Mouse (Mus musculus): ENCODE measurements around the gene Rab29. TPM values are rescaled to one million over a fixed set of nuclear protein-coding genes. Genes with fewer than 3 reads are reported as not detected.

The Rab29 gene
- total RNA-seq, 2 experiments from 2014 or later: 5.1 to 7.4 TPM

DNA sequence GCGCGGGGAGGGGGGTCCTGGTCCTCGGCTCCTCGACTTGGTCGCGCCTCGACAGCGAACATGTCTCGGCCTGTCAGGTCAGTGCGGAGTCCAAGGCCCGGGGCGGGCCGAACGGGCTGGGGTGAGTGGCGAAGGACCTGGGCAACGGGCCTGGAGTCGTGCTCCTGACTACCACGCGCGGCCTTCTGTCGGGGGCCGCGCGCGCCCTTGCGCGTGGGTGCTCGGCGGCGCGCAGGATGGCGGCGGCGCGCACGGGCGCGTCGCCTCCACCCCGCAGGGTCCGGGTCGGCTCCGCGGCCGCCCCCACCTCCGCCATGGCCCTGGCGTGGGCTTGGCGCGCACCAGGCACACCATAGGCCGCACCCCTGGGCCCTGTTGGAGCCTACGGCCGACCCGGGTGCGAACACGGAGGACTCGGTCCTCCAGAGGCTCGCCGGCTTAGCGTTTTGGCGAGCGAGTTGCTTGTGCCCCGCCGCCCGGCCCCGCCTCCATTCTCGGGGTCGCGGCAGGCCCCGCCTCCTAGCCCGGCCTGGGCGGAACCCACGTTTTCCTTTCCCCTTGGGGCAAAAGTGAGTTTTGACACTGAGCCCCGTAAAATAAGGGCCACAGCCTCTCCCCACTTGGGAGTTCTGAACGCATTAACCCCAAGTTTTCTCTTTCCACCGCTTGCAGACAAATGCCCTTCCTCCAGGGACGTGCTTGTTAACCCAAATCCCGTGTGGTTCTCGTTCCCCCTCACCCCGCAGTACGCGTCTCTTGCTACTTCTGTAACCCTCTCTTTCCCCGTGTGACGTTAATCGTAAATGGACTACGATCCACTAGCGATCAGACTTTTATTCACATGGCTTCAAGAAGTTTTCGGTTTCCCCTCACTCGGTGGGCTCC lies 43.9 kb downstream of the Rab29 start:
- no peak for TF ChIP-seq CTCF (IDR thresholded peaks at IDR 0.05)
- intact Hi-C loops (cut with DNase I): loop anchor here (2.0 kb wide), 1 partner anchor 44 kb away; the partner anchor contains the start of gene Rab29
- DNase-seq: peak; percentile 89
- Histone ChIP-seq H3K4me3 (peak overlapping the region; percentile 99), H3K27ac (peak overlapping the region; percentile 98)

DNA sequence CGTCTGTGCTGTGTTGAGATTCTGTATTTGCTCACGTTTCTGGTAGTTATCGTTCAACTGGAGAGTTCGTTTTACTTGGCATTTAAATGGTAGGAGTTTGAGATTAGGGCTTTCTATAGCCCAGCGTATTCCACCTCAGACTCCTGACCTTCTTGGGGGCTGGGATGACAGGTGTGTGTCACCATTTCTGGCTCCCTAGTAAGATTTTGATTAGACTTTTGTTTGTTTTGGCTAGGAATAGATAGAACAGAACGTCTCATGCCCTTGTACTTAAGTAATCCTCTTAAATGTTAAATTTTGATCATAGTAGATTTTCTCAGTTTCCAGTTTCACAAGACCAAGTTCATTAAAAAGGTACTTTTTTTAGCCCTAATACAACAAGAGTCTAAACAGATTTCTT lies 50.6 kb downstream of the Rab29 start:
- no peak for DNase-seq
- intact Hi-C loops (cut with DNase I): no loop called here

DNA sequence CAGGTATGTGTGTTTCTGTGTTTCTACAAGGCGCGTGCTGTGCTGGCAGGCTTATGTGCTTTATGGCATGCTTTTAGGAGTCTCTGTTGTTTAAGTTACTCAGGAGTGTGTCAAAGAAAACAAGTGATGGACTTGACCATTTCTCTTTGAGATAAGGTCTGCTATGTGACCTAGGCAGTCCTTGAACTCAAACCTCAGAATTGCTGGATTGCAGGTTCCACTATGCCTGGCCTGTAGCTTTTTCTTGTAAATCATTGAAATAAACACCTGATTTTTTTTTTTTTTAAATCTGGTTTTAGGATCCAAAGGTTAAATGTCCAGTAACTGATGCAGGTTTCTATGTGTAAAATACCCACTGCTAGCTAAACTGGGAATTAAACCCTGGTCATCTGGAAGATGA lies 52.0 kb downstream of the Rab29 start:
- H3K27ac ChIP-seq: no peak overlapping the region
- no peak for DNase-seq
- TF ChIP-seq CTCF (IDR thresholded peaks at IDR 0.05): no peak
- intact Hi-C loops (cut with DNase I): no loop called here
- H3K4me3 ChIP-seq: no peak overlapping the region

More for the DNA sequence above, 50.6 kb downstream of the Rab29 start:
- Histone ChIP-seq H3K4me3 (no peak overlapping the region), H3K27ac (no peak overlapping the region)
- no peak for TF ChIP-seq CTCF (IDR thresholded peaks at IDR 0.05)

DNA sequence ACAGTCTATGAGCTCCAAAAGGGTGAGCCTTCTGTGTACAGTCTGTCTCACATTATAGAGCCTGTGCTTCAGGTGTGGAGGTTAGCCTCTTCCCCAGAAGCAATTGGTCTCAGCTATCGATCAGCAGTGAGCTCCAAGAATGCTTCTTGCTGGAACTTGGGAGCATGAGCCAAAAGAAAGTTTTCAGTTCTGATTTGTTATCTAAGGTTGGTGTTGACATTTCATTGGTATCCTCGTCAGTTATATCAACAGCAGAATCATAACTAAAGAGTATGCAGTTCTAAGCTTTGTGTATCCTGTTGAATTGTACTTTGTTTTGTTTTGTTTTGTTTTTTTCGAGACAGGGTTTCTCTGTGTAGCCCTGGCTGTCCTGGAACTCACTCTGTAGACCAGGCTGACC lies 55.1 kb downstream of the Rab29 start:
- TF ChIP-seq CTCF (IDR thresholded peaks at IDR 0.05): no peak
- H3K4me3 ChIP-seq: no peak overlapping the region

More for the DNA sequence above, 55.1 kb downstream of the Rab29 start:
- no peak for DNase-seq
- intact Hi-C loops (cut with DNase I): no loop called here
- no peak overlapping the region for H3K27ac ChIP-seq

Other genes with a start within 250 kb of the Rab29 start
- gene Ctse, start 228.9 kb upstream of the Rab29 start, total RNA-seq (2021): under 1 TPM in 1 of 2 experiments, not detected in 1; 0.11 TPM
- gene Rab7b, start 178.5 kb upstream of the Rab29 start, total RNA-seq (2021): 1 to 10 TPM; 2.3 to 2.8 TPM
- not detected for gene Slc26a9, start 123.2 kb upstream of the Rab29 start, total RNA-seq (2021)
- gene Pm20d1, start 69.8 kb upstream of the Rab29 start, total RNA-seq (2021): 1 to 10 TPM in 1 of 2 experiments, under 1 TPM in 1; 0.26 to 1.3 TPM
- gene Slc41a1, start 39.7 kb upstream of the Rab29 start, total RNA-seq (2021): 10 to 100 TPM; 34.8 to 56.7 TPM
- gene Nucks1, start 43.3 kb downstream of the Rab29 start, total RNA-seq (2021): 10 to 100 TPM; 61.7 to 71.4 TPM
- 1 to 10 TPM in 1 of 2 experiments, under 1 TPM in 1; 0.84 to 1.4 TPM for gene Slc45a3, start 95.7 kb downstream of the Rab29 start, total RNA-seq (2021)
- gene Elk4, start 140.4 kb downstream of the Rab29 start, total RNA-seq (2021): 10 to 100 TPM; 69.6 to 76.1 TPM
- 1 to 10 TPM; 4.4 to 9.8 TPM for gene Mfsd4a, start 200.8 kb downstream of the Rab29 start, total RNA-seq (2021)